Mouse (Mus musculus) right cerebral cortex, postnatal 36 days (tissue): ENCODE results near the gene Zfp646.
"Not testable (repeated sequence)": the region's sequence is repeated elsewhere in the genome, so short reads cannot be mapped to it uniquely, and the experiment has no call there.

Experiments
- DNase-seq, 2 experiments: peaks; one replicate each; pipeline ENCODE4 v3.0.0; 2022; ENCODE audit warnings: low spot score in 2 of 2, mixed read lengths in 1 of 2

The Zfp646 gene

GRCm38 (mm10) chr7:127876041-127876466 is at the start of gene Zfp646:
Gene Zfp646 (plus strand): TSS chr7:127876221.
- DNase-seq: peak; percentile 56 to 68

GRCm38 (mm10) chr7:127835550-127835949 is 40.5 kb upstream of the Zfp646 start:
- no peak for DNase-seq

- DNase-seq: no peak
Observed at GRCm38 (mm10) chr7:127837473-127837872, 38.5 kb upstream of the Zfp646 start.

- DNase-seq: not testable (repeated sequence)
Observed at GRCm38 (mm10) chr7:127837878-127838277, 38.1 kb upstream of the Zfp646 start.

GRCm38 (mm10) chr7:127840031-127840430 is 36.0 kb upstream of the Zfp646 start:
- not testable (repeated sequence) for DNase-seq

GRCm38 (mm10) chr7:127840886-127841285 is 35.1 kb upstream of the Zfp646 start:
- peak; percentile 75 to 76 for DNase-seq

- peak; percentile 97 for DNase-seq
Observed at GRCm38 (mm10) chr7:127841340-127842000, 34.6 kb upstream of the Zfp646 start.

GRCm38 (mm10) chr7:127842001-127842718 is 33.9 kb upstream of the Zfp646 start:
- peak; percentile 59 to 71 for DNase-seq

- DNase-seq: no peak
Observed at GRCm38 (mm10) chr7:127849973-127850875, 25.8 kb upstream of the Zfp646 start.

- DNase-seq: no peak
Observed at GRCm38 (mm10) chr7:127850906-127851305, 25.1 kb upstream of the Zfp646 start.

GRCm38 (mm10) chr7:127858258-127858657 is 17.8 kb upstream of the Zfp646 start:
- DNase-seq: no peak

- DNase-seq: no peak
Observed at GRCm38 (mm10) chr7:127866434-127866833, 9.6 kb upstream of the Zfp646 start.

GRCm38 (mm10) chr7:127867641-127868040 is 8.4 kb upstream of the Zfp646 start:
- no peak for DNase-seq

- DNase-seq: peak in 1 of 2 experiments; percentile 61
Observed at GRCm38 (mm10) chr7:127869149-127869810, 6.7 kb upstream of the Zfp646 start.

- no peak for DNase-seq
Observed at GRCm38 (mm10) chr7:127870136-127870821, 5.7 kb upstream of the Zfp646 start.

GRCm38 (mm10) chr7:127874812-127875626 is 1.0 kb upstream of the Zfp646 start:
- DNase-seq: no peak

- DNase-seq: peak; percentile 94 to 95
Observed at GRCm38 (mm10) chr7:127875627-127876001, 407 bp upstream of the Zfp646 start.

- DNase-seq: peak; percentile 84 to 87
Observed at GRCm38 (mm10) chr7:127876467-127877348, 687 bp downstream of the Zfp646 start, which contains the start of gene Zfp668. Gene Zfp668 (minus strand): TSS chr7:127876828.

GRCm38 (mm10) chr7:127879301-127879700 is 3.3 kb downstream of the Zfp646 start:
- DNase-seq: no peak
